Mouse (Mus musculus): Measurements from ENCODE around the gene Cntrob.

GRCm38 (mm10) chr11:69326408-69327156 lies 3.0 kb upstream of the Cntrob start:
- TF ChIP-seq EP300 (IDR thresholded peaks at IDR 0.05; ENCODE audit: low read depth) (no peak), CTCF (IDR thresholded peaks at IDR 0.05; ENCODE audit: low read depth) (no peak)
